Mouse (Mus musculus) erythroblast, embryonic 14.5 days (primary cell): Measurements from ENCODE around the gene Nr5a2.

Source experiments
- GATA1 ChIP-seq: IDR thresholded peaks from 2 replicates; pipeline ENCODE4 v1.6.1; 2012; ENCODE audit warnings: low read length, inconsistent platforms, mixed read lengths
- TAL1 ChIP-seq: IDR thresholded peaks from 3 replicates; pipeline ENCODE4 v1.6.1; 2012; ENCODE audit warnings: low read length, inconsistent platforms, mixed read lengths

DNA sequence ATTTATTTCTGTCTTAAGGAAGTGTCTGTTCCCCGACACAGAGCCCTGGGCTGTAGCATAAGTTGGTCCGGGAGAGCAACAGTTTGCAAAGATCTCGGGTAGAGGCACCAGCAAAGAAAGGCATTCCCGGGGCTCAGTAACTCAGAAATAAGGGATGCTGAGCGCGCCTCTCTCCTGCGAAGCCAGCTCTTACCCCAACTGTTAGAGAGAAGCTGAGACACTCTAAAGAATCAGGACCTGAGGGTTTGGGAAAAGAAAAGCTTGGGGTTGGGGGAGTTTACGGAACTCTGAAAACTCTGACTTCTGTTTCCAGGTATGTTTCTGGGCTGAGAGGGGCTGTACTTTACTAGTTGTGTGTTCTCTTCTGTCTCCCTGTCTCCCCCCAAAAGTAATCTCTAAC is 13.8 kb downstream of the Nr5a2 start:
- TF ChIP-seq GATA1 (no peak), TAL1 (no peak)
